Mouse (Mus musculus) brain, embryonic 14.5 days (tissue): Measurements from ENCODE around the gene Szt2.

Source experiments
- CTCF ChIP-seq: fragments of 200-500 bp; IDR thresholded peaks from 2 replicates; pipeline ENCODE4 v1.5.1; 2012; ENCODE audit warnings: inconsistent platforms, mild to moderate bottlenecking, moderate library complexity, borderline replicate concordance; ENCODE audit not compliant: insufficient read depth, insufficient read length; ENCODE audit errors: extremely low read depth
- POLR2A ChIP-seq: fragments of 200-500 bp; IDR thresholded peaks from 2 replicates; pipeline ENCODE4 v1.6.1; 2012; ENCODE audit warnings: mild to moderate bottlenecking, inconsistent platforms, borderline replicate concordance; ENCODE audit not compliant: poor library complexity, insufficient read depth, insufficient read length, severe bottlenecking; ENCODE audit errors: extremely low read depth

DNA sequence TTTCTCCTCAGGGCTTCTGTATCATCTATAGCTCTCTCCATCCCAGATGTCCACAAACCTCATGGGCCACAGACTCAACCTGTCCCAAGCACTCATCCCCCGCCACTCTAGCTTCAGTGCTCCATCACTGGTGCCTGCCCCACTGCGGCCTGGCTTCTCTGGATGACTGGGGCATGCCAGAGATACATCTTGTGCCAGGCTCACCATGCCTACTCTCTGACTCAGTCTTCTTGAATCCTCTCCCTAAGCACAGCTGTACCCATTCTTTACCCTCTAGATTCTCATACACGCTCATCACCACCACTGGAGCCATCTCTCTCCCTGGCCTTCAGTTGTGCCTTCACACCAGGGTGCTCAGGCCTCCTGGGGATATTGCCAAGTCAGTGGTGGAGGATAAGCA lies 45.1 kb downstream of the Szt2 start:
- TF ChIP-seq POLR2A (no peak), CTCF (no peak)
